Mouse (Mus musculus) erythroid progenitor cell, adult 5-6 weeks (primary cell): ENCODE measurements around the gene Taf12. TPM values are rescaled to one million over a fixed set of nuclear protein-coding genes. Genes with fewer than 3 reads are reported as not detected.
A peak's percentile ranks its signal among the peaks of the same experiment; 100 is the strongest.
"Not testable (repeated sequence)": the region's sequence is repeated elsewhere in the genome, so short reads cannot be mapped to it uniquely, and the experiment has no call there.

Experiments used
- ATAC-seq: replicated peaks from 2 replicates; pipeline ENCODE4 v1.8.0; 2016; ENCODE audit warnings: moderate number of reproducible peaks, mild to moderate bottlenecking, moderate TSS enrichment, inconsistent platforms; ENCODE audit not compliant: poor library complexity, low FRiP score, severe bottlenecking
- total RNA-seq, 2 experiments: library from RNA; stranded (forward) in 1 of 2; stranded (reverse) in 1 of 2; fragments of 150-400 nt in 1 of 2; fragments of 186-747, 209-891 nt in 1 of 2; gene quantifications; 2 replicates each; pipeline versions ENCODE4 v1.2.3 to v1.2.4; 2015 to 2017; ENCODE audit warnings: low replicate concordance in 2 of 2

Taf12 gene
- total RNA-seq, 2 experiments from 2014 or later: 19.3 to 38.3 TPM

- ATAC-seq: no peak
Measured at GRCm38 (mm10) chr4:132268871-132269739, 5.1 kb upstream of the Taf12 start.

GRCm38 (mm10) chr4:132269740-132270560 is 4.2 kb upstream of the Taf12 start:
- peak; percentile 79 for ATAC-seq

DNA sequence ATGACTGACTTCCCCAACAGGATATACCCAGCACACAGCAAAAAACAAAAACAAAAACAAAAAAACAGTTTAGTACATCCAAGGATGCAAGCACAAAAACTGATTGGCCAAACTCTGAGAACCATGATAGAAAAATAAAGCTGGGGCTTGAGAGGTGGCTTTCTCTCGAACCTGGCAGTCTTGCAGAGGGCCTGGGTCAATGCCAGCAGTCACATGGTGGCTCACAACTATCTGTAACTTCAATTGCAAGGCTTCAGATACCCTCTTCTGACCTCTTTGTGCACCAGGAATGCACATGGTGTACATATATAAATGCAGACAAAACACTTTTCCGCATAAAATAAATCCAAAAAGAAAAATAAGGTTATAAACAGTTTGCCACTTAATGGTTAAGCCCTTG is 1.0 kb upstream of the Taf12 start:
- no peak for ATAC-seq

GRCm38 (mm10) chr4:132275949-132276348 is 1.8 kb downstream of the Taf12 start:
- 0 out of 2 replicates have a peak, but pooled peaks have one; percentile 15 for ATAC-seq

DNA sequence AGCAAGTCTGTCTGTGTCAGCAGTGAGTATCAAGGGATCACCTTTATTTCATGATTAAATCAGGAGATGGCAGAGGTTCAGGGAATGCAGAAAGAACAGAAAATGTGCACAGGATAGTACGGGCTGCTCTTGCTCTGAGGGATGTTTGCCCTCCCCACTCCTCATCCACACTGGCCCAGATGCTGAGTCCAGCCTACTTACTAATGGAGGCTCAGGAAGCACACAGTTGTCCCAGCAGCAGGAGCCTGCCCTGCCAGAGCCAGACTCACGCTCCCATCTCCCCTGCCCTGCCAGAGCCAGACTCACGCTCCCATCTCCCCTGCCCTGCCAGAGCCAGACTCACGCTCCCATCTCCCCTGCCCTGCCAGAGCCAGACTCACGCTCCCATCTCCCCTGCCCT is 14.7 kb downstream of the Taf12 start:
- not testable (repeated sequence) for ATAC-seq

GRCm38 (mm10) chr4:132291056-132291455 is 16.9 kb downstream of the Taf12 start:
- no peak for ATAC-seq

- no peak for ATAC-seq
Measured at GRCm38 (mm10) chr4:132291624-132292335, 17.6 kb downstream of the Taf12 start.

GRCm38 (mm10) chr4:132292988-132293387 is 18.8 kb downstream of the Taf12 start:
- ATAC-seq: no peak

DNA sequence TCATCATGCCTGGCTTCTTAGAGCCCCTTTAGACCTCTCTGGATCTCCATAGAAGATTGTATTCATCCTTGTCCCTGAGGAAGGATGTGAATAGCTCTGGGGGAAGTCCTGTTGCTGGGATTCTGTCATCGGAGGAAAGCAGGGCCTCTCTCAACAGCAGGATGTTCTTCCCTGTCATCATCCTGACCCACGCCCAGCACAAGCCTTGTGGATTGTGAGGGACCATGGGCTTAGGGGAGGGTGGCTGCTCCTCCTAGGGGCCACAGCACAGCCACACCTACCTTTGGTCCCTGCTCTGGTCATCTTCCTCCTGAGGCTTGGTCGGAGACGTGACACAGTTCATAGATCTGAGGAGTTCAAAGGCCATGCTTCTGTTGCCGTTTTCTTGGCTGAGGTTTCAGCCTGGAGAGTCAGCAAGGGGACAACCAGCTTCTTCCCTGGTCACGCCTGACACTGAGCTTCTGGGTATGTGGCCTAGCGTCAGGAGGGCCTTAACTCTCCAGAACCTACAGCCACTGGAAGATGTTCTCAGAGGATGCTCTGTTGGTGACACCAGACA is 19.6 kb downstream of the Taf12 start:
- ATAC-seq: no peak

GRCm38 (mm10) chr4:132295696-132296390 is 21.7 kb downstream of the Taf12 start:
- no peak for ATAC-seq

GRCm38 (mm10) chr4:132299849-132300248 is 25.7 kb downstream of the Taf12 start:
- no peak for ATAC-seq

DNA sequence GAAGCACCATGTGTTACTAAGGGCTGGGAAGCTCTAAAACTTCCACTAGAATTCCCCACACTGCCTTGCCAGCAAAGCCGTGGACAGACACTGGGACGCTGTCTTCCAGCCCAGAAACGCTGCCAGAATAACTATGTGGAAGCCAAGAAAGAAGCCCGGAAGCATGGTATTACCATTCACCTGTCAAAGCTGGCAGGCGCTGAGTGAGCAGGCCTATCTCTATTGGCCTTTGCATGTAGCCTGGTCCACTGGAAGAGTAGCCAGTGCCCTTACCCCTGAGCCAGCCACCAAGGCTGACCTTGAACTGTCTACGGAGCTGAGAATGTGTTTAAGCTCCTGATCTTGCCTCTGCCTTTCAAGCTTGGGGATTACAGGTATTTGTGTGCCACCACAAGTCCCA is 27.3 kb downstream of the Taf12 start:
- ATAC-seq: no peak

GRCm38 (mm10) chr4:132301965-132302938 is 28.1 kb downstream of the Taf12 start:
- ATAC-seq: no peak

- ATAC-seq: peak; percentile 70
Measured at GRCm38 (mm10) chr4:132302939-132303479, 28.8 kb downstream of the Taf12 start, which contains the start of gene Rab42. Gene Rab42 (minus strand): TSS chr4:132303385.

- ATAC-seq: not testable (repeated sequence)
Measured at GRCm38 (mm10) chr4:132303484-132303883, 29.3 kb downstream of the Taf12 start.

DNA sequence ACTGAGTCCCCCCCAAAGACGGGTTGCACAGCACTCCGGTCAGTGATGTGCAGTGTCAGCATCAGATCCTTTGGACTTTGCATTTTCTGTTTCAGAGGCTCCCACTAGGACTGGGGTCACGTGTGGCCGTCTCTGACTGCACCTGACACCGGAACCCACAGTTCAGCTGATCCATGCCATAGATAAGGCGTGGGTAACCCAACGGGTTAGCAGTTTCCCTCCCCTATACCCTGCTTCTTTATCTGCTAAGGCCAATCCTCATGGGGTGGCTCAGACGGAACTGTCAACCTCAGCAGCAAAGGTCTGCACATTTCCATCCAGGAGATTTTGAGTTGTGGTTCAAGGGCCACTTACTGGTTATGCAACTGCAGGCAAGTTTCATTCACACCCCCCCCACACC is 31.1 kb downstream of the Taf12 start:
- no peak for ATAC-seq

DNA sequence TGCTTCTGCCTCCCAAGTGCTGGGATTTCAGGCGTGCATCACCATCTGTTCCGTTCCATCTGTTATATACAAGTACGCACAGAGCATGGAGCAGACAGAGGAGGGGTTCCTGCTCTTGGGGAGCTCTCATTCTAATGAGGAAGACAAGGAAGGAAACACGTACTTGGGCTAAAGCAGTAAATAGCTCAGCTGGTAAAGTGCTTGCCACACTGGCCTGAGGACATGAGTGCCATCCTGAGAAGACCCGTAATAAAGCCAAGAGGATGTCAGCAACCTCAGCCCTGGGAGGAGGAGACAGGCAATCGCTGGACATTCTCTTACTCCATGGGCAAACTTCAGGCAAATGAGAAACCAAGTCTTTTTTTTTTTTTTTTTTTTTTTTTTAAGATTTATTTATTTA is 31.8 kb downstream of the Taf12 start:
- no peak for ATAC-seq
